Mouse (Mus musculus) urinary bladder, postnatal 4 days (tissue): Measurements from ENCODE around the gene Kdr.
A peak's percentile ranks its signal among the peaks of the same experiment; 100 is the strongest.
"Not testable (repeated sequence)": the region's sequence is repeated elsewhere in the genome, so short reads cannot be mapped to it uniquely, and the experiment has no call there.

Experiments used
- DNase-seq, 2 experiments: peaks; one replicate each; pipeline ENCODE4 v3.0.0; 2021 to 2022; ENCODE audit warnings: low spot score in 2 of 2

The Kdr gene

GRCm38 (mm10) chr5:75959809-75960208 is 18.4 kb downstream of the Kdr start:
- DNase-seq: peak in 1 of 2 experiments; percentile 20

- DNase-seq: no peak
Measured at GRCm38 (mm10) chr5:75956526-75956925, 21.7 kb downstream of the Kdr start.

DNA sequence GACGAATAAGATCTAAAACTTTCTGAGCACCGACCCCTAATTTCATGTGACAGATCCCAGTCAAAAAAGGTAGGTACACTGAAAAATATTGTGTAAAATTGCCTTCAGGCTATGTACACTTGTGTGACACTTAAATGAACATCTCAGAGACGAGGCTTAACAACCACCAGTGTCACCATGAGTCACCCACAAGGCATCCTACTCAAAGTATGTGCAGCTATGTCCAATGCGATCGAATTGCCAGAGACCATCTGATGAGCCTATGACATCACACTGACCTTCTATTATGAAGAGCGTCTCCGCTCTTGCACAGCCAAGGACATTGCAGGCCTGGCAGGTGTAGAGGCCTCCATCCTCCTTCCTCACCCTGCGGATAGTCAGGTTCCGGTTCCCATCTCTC is 22.4 kb downstream of the Kdr start:
- DNase-seq: no peak

GRCm38 (mm10) chr5:75954778-75955330 is 23.4 kb downstream of the Kdr start:
- DNase-seq: no peak

- no peak for DNase-seq
Measured at GRCm38 (mm10) chr5:75954218-75954617, 24.0 kb downstream of the Kdr start.

GRCm38 (mm10) chr5:75952131-75952795 is 26.0 kb downstream of the Kdr start:
- DNase-seq: no peak

DNA sequence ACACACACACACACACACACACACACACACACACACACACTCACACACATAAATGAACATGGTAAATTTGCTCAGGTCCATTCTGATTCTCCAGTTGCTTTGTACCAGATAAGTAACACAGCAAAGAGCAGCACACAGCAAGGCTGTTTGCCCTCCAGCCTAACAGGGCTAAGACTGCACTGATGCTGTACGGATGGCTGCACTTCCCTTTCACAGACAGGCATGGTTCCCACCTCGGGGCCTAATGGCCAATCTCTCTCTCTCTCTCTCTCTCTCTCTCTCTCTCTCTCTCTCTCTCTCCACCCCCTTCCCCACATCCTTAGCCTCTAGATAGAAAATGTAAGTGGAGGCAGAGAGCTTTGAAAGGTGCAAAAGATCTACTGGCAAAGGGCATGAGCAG is 27.4 kb downstream of the Kdr start:
- no peak for DNase-seq

DNA sequence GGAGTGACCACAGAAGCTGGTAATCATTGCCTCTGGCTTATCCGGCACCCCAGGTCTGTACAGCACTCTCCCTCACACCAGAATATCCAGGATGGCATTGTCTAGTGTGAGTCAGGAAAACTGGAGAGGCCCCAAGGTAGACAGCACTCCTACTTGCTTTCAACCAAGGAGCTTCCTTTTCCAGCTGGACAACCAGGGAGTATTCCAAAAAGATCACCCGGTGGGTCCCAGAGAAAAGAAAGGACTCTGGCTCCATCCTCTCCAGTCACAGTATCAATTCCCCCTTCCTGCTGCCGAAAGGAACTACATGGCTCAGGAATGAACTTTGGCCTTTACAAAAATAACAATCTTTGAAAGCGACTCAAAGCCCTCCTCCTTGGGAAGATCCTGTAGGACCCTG is 32.9 kb downstream of the Kdr start:
- no peak for DNase-seq

DNA sequence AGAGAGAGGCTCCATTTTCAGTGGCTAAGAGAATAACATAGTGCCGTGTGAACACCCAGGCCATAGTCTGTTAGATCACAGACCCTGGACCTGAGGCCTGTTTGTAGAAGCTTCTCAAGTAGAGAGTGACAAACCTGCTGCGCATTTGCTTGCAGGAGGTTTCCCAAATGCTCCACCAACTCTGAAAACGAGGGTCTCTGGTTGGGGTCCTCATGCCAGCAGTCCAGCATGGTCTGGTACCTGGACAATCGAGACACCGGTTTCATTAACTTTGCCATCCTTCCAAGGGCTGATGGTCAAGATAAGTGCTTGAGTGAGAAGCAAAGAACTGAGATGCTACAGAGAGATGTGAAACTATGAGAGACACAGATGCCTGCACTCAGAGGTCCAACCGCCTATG is 35.0 kb downstream of the Kdr start:
- DNase-seq: no peak

GRCm38 (mm10) chr5:75941775-75942580 is 36.3 kb downstream of the Kdr start:
- DNase-seq: no peak

DNA sequence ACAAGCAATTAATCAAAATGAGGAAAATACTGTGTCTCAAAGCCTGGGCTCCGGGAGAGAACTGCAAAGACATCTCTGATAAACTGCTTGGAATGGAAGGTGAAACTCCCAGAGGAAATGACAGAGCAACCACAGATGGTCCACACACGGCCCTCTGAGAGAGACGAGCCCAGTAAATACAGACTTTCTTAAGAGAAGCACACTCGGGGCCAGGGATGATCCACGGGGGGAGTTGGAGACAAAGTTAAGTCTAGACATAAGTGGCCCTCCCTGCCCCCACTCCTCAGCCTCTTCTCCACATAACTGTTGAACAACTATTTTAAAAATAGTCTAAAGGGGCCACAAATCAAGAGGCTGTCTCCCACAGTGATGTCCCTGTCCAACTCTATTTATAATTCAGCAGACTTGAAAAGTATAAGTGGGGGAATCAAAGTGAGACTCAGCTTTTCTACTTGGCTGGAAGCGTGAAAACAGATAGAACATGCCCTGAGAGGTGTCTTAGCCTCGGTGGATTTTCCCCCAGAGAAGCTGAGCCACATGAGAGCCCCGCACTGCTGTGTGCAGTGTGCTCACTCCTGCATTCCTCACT is 39.0 kb downstream of the Kdr start:
- DNase-seq: no peak

DNA sequence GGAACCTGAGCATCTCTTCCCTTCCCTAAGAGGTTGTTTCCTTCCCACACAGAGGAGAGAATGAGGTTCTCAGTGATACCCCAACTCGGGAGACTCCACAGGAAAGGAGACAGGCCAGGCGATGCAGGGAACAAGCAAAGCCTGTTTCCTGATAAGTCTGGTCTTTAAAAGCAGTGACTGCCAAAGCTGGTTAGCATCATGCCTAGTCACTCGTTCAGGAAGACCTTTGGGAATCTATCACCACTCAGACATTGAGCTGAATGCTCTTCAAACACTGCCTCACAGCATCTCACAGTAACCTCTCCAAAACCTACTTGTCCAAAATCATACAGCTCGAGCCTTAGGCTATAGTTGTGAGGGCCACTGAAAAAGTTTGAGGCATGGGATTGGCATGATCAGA is 40.2 kb downstream of the Kdr start:
- DNase-seq: no peak

DNA sequence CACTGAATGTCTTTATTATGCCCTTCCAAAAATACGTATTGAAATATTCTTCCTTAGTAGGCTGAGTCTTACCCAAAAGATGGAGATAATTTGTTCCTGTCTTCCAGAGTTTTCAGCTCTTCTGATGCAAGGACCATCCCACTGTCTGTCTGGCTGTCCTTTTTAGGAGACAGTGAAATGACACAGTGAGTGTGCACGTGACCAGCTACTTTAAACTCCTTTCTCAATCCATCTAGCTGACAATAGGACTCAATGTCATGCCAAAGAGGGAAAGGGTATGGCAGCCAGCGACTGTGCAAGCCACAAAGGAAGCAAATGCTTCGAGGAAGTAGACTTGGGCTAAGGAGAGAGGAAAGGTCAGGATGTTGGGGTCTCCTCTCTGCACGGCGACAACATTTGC is 42.0 kb downstream of the Kdr start:
- DNase-seq: no peak

- DNase-seq: no peak
Measured at GRCm38 (mm10) chr5:75935225-75935624, 43.0 kb downstream of the Kdr start.

GRCm38 (mm10) chr5:75934201-75934600 is 44.1 kb downstream of the Kdr start:
- DNase-seq: no peak

DNA sequence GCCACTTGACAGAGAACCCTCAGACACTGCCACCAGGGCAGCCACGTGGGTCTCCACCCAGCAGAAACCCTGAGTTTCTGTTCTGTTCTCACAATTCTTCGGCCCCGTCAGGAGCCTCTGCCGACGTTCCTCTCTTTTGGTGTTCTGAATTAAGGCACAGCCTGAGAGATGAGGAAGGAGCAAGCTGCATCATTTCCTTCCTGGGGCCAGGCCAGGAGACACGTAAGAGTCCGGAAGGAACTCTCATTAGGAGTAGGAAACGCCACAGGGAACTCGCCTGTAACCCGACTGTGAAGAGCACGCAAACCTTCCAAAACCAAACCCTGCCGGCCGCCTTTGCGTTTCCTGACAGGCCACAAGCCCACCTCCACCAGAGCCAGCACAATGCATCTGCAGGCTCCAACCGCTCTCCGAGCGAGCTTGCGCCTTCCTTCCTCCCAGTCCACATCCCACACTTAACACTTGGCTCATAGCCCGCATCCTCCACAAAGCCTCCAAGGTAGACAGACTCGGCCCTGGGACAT is 44.7 kb downstream of the Kdr start:
- DNase-seq: peak in 1 of 2 experiments; percentile 26

GRCm38 (mm10) chr5:75931458-75931857 is 46.8 kb downstream of the Kdr start:
- not testable (repeated sequence) for DNase-seq

- DNase-seq: no peak
Measured at GRCm38 (mm10) chr5:75929960-75930359, 48.3 kb downstream of the Kdr start.

DNA sequence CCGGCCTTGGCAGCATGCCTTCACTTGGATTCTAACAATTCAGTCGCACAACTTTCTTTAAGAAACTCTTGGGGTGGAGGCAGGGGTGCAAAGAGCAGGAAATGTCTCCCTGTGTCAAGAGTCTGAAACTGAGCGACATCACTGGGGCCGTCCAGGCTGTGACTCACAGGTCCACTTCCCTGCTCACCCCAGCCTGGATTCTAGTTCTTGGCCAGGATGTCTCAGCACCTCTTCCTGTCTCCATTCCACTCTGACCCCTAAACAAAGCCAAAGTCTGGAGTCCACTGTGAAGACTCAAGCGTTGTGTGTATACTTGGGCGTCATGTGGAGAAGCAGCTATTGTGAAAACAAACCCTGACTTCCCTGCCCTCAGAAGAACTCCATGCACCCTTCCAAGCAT is 55.6 kb downstream of the Kdr start:
- peak in 1 of 2 experiments; percentile 55 for DNase-seq

- peak in 1 of 2 experiments; percentile 56 for DNase-seq
Measured at GRCm38 (mm10) chr5:75921730-75922387, 56.4 kb downstream of the Kdr start.

DNA sequence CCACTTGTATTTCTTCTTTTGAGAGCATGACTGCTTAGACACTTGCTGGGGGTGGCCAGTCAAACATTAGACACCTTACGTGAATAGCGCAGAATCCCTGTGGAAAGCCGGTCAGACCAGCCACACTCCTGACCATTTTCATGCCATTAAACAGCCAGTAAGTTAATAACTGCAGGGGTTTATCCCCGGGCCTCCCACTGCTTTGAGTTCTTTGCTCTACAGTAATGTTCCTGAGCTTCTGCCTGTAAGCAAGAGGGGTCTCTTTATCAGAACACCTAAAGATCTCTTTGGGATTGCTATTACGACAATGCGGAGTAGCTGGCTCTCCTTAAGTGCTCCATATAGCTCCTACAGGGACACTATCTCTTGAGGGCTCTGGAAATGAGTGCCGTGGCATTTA is 58.7 kb downstream of the Kdr start:
- peak in 1 of 2 experiments; percentile 40 for DNase-seq

DNA sequence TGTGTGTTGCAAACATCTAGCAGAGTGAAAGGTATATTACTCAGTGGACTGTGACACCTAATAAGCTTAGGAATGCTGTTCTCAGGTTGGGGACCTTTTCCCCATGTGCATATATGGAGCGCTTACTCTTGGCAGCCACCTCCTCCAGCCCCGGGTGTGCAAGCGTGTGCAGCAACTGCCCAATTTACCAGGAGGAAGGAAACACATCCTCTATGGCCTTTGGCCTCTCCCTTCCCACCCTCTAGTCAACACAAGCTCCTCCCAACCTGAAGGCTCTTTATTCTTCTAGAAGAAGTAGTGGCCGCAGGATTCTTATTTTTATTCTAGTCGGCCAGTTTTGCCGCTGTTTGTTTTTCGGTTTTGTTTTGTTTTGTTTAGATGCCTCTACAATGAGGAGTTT is 60.1 kb downstream of the Kdr start:
- DNase-seq: peak in 1 of 2 experiments; percentile 32
